ENCODE assay signal across 10 mouse cellular contexts in genomic region chr1:177573017-177573725, GRCm38 (mm10).
DNase-seq lines count a peak whose midpoint lies in the region; TF ChIP-seq lines count a peak whose summit lies in the region.
"Had no signal": no experiment of that assay in that cellular context is flagged by ENCODE, and none has a peak within 500 bp of the region (broad histone marks: within the 10 kb centered on the region; RNA-seq: fewer than 3 reads in every experiment).

No protein-coding gene starts in this region.

- TF ChIP-seq POLR2A in cerebellum, adult 2 months (IDR thresholded peaks at IDR 0.05; ENCODE audit: borderline replicate concordance, insufficient read depth, low read length): peak; percentile 28; the same call in 1 of the 2 replicates

- DNase-seq in brain, embryonic 18.5 days (ENCODE audit: low read depth, low spot score): peak; percentile 76
- DNase-seq in cerebellum, adult 2 months: peak; percentile 87 to 93
- peak; percentile 49 for DNase-seq in gastrocnemius, adult 2 months
- peak; percentile 65 to 86 for DNase-seq in left cerebral cortex, postnatal 10 days (ENCODE audit: extremely low spot score in 1 of 2, low spot score in 2 of 2)
- no peak for DNase-seq in heart, postnatal 36 days
- no peak for DNase-seq in heart, postnatal 25 days (ENCODE audit: low spot score)
- DNase-seq in ovary, adult 18-20 months (ENCODE audit: low spot score): no peak
- DNase-seq: lung, embryonic 14.5 days had no signal

- TF ChIP-seq CTCF in cerebellum, adult 2 months (IDR thresholded peaks at IDR 0.05; ENCODE audit: borderline replicate concordance, insufficient read depth, low read depth, low read length): no peak
- no peak for TF ChIP-seq CTCF in gastrocnemius, adult 2 months (IDR thresholded peaks at IDR 0.05)

- H3K4me1 ChIP-seq in cerebellum, adult 2 months (ENCODE audit: control insufficient read depth, insufficient read depth, low read length): peaks cover 23% of the 10 kb centered on the region
- H3K4me1 ChIP-seq: neural tube, embryonic 12.5 days; stomach, embryonic 15.5 days had no signal

- H3K4me3 ChIP-seq in cerebellum, adult 2 months (replicated peaks; ENCODE audit: insufficient read depth, low read depth, low read length): peak overlapping the region; percentile 41
- H3K4me3 ChIP-seq in gastrocnemius, adult 2 months: no peak overlapping the region; the same call in 1 of the 2 replicates
- H3K4me3 ChIP-seq: neural tube, embryonic 12.5 days; stomach, embryonic 15.5 days had no signal

- intact Hi-C loops in gastrocnemius, adult 2 months (cut with DNase I): no loop called here
- intact Hi-C loops in left cerebral cortex, postnatal 10 days (cut with DNase I): loop anchor here (2.0 to 5.0 kb wide), 2 partner anchors 111 to 694 kb away; no protein-coding TSS in a partner anchor
- intact Hi-C loops in heart, postnatal 36 days (cut with DNase I): no loop called here
- intact Hi-C loops in heart, postnatal 25 days (cut with DNase I): no loop called here

- 9% methylated on average over 17 of the region's 17 CpGs for WGBS in cerebellum, adult 2 months

- H3K27me3 ChIP-seq in cerebellum, adult 2 months (ENCODE audit: control insufficient read depth, insufficient read depth, low read length): no peaks in the 10 kb centered on the region
- H3K27me3 ChIP-seq: neural tube, embryonic 12.5 days; stomach, embryonic 15.5 days had no signal

- peak overlapping the region; percentile 97 for H3K27ac ChIP-seq in cerebellum, adult 2 months (ENCODE audit: insufficient read depth, low read length)
- no peak overlapping the region for H3K27ac ChIP-seq in gastrocnemius, adult 2 months
- H3K27ac ChIP-seq: neural tube, embryonic 12.5 days; stomach, embryonic 15.5 days had no signal

Comparison
In these comparisons a context has a peak if more than half of its experiments do, and no peak if none do; other contexts are left out.
1. DNase-seq: peak in brain, embryonic 18.5 days (single experiment), cerebellum, adult 2 months (2 of 2), gastrocnemius, adult 2 months (single experiment) and left cerebral cortex, postnatal 10 days (2 of 2); none in heart, postnatal 36 days (0 of 2), heart, postnatal 25 days (single experiment) and ovary, adult 18-20 months (single experiment).